Comparison of ENCODE assay signal across 1 mouse cellular context in genomic region chr10:79695231-79696128, GRCm38 (mm10).
TF ChIP-seq lines count a peak whose summit lies in the region.

No protein-coding gene starts in this region.

TF ChIP-seq in MEL, 35 proteins besides CTCF, POLR2A, EP300 and RAD21 (continued from another document):
- TF ChIP-seq USF2 (IDR thresholded peaks at IDR 0.05; ENCODE audit: borderline replicate concordance in 1 of 2, insufficient read depth in 1 of 2, low read depth in 1 of 2, low read length in 2 of 2) (no peak), ZC3H11A (IDR thresholded peaks at IDR 0.05; ENCODE audit: low read depth, low read length) (peak; percentile 60), SMC3 (IDR thresholded peaks at IDR 0.05; ENCODE audit: low read depth, low read length) (peak; percentile 82), NRF1 (IDR thresholded peaks at IDR 0.05; ENCODE audit: insufficient read depth, low read depth, low read length, poor library complexity, severe bottlenecking) (no peak), MEF2A (IDR thresholded peaks at IDR 0.05; ENCODE audit: extremely low read depth, insufficient replicate concordance, low read depth, low read length, poor library complexity, severe bottlenecking) (no peak), UBTF (IDR thresholded peaks at IDR 0.05; ENCODE audit: borderline replicate concordance, insufficient read depth, low read depth, low read length) (no peak), RCOR1 (IDR thresholded peaks at IDR 0.05; ENCODE audit: low read depth, low read length) (no peak), TBP (IDR thresholded peaks at IDR 0.05; ENCODE audit: low read depth, low read length) (no peak), ELF1 (IDR thresholded peaks at IDR 0.05; ENCODE audit: low read depth, low read length) (no peak), MAZ (IDR thresholded peaks at IDR 0.05; ENCODE audit: low read depth, low read length) (peak; percentile 45; the same call in 1 of the 2 replicates), JUND (IDR thresholded peaks at IDR 0.05; ENCODE audit: low read depth, low read length) (no peak), NELFE (IDR thresholded peaks at IDR 0.05; ENCODE audit: low read depth, low read length) (no peak), POLR2AphosphoS5 (IDR thresholded peaks at IDR 0.05; ENCODE audit: borderline replicate concordance, low read depth, low read length) (no peak), CHD2 (IDR thresholded peaks at IDR 0.05; ENCODE audit: low read length) (no peak), GABPA (IDR thresholded peaks at IDR 0.05; ENCODE audit: low read depth, low read length) (no peak), MYC (IDR thresholded peaks at IDR 0.05; ENCODE audit: low read depth, low read length) (peak; percentile 50; the same call in 1 of the 2 replicates), KAT2A (conservative IDR thresholded peaks at IDR 0.05; ENCODE audit: low read depth, low read length) (no peak), MYB (IDR thresholded peaks at IDR 0.05; ENCODE audit: low read depth, low read length) (no peak), ZMIZ1 (IDR thresholded peaks at IDR 0.05; ENCODE audit: low read depth, low read length) (no peak), ZKSCAN1 (IDR thresholded peaks at IDR 0.05; ENCODE audit: low read depth, low read length) (no peak), CHD1 (IDR thresholded peaks at IDR 0.05; ENCODE audit: low read depth, low read length) (no peak), TAL1 (IDR thresholded peaks at IDR 0.05; ENCODE audit: low read length) (no peak)
